Mouse (Mus musculus) midbrain, postnatal 0 days (tissue): ENCODE measurements around the gene Egfl8. TPM values are rescaled to one million over a fixed set of nuclear protein-coding genes. Genes with fewer than 3 reads are reported as not detected.

Source experiments
- ATAC-seq: fragments of 200-750 bp; cut with Nextera tagmentation; 2 replicates; pipeline ENCODE4 v1.8.0; 2017; ENCODE audit warnings: moderate number of reproducible peaks, mild to moderate bottlenecking, moderate TSS enrichment, moderate library complexity; ENCODE audit not compliant: low FRiP score
- DNase-seq: peaks from one replicate; pipeline ENCODE4 v3.0.0-alpha.2; 2015; ENCODE audit warnings: low spot score
- H3K27ac ChIP-seq: fragments of 300-500 bp; sonication (generic); 2 replicates; pipeline ENCODE4 v1.5.1; 2014; ENCODE audit warnings: low read depth, mild to moderate bottlenecking, low read length, mixed read lengths
- H3K27me3 ChIP-seq: fragments of 300-500 bp; sonication (generic); 2 replicates; pipeline ENCODE4 v1.6.1; 2014; ENCODE audit warnings: low read length, control low read depth, mixed read lengths; ENCODE audit not compliant: insufficient read depth
- H3K36me3 ChIP-seq: fragments of 300-500 bp; sonication (generic); 2 replicates; pipeline ENCODE4 v1.6.1; 2014; ENCODE audit warnings: low read length, control low read depth, mixed read lengths; ENCODE audit not compliant: insufficient read depth
- H3K4me1 ChIP-seq: fragments of 300-500 bp; sonication (generic); 2 replicates; pipeline ENCODE4 v1.6.1; 2014; ENCODE audit warnings: mild to moderate bottlenecking, control low read depth, antibody characterized with exemption, low read length, mixed read lengths; ENCODE audit not compliant: insufficient read depth
- H3K4me2 ChIP-seq: fragments of 300-500 bp; sonication (generic); 2 replicates; pipeline ENCODE4 v1.6.1; 2014; ENCODE audit warnings: low read depth, mild to moderate bottlenecking, low read length, mixed read lengths; ENCODE audit not compliant: poor library complexity, severe bottlenecking
- H3K4me3 ChIP-seq: fragments of 300-500 bp; sonication (generic); 2 replicates; pipeline ENCODE4 v1.5.1; 2014; ENCODE audit warnings: low read depth, mild to moderate bottlenecking, low read length, moderate library complexity
- H3K9ac ChIP-seq: fragments of 300-500 bp; sonication (generic); replicated peaks from 2 replicates; pipeline ENCODE4 v1.6.1; 2014; ENCODE audit warnings: mild to moderate bottlenecking, low read length, moderate library complexity, mixed read lengths; ENCODE audit not compliant: poor library complexity, severe bottlenecking
- H3K9me3 ChIP-seq: fragments of 300-500 bp; sonication (generic); 2 replicates; pipeline ENCODE4 v1.6.1; 2016; ENCODE audit warnings: low read length, control low read depth
- CTCF ChIP-seq: IDR thresholded peaks from 2 replicates; pipeline ENCODE4 v1.5.1; 2016; ENCODE audit warnings: antibody characterized with exemption, mild to moderate bottlenecking
- WGBS: fragments of 180-500 bp; shearing (Covaris S2); extraction: QIAGEN DNeasy Blood & Tissue Kit; methylation state at CpG from one replicate; pipeline ENCODE4 v1.1.7; 2014; 5-methylcytosine and 5-hydroxymethylcytosine counted together
- polyA plus RNA-seq: library from polyadenylated mRNA; unstranded; fragments of >200 nt; fragmentation: Nextera tagmentation; extraction: Ambion mirVana; gene quantifications from 2 replicates; pipeline ENCODE4 v1.2.1, GENCODE M21; 2015
- total RNA-seq: library from RNA; depleted of rRNA; stranded (reverse); fragments of >200 nt; gene quantifications from 2 replicates; pipeline ENCODE4 v1.2.3, GENCODE M21; 2014

The Egfl8 gene
- total and polyA plus RNA-seq, 2 experiments from 2014 or later: 4.9 to 6.0 TPM

DNA sequence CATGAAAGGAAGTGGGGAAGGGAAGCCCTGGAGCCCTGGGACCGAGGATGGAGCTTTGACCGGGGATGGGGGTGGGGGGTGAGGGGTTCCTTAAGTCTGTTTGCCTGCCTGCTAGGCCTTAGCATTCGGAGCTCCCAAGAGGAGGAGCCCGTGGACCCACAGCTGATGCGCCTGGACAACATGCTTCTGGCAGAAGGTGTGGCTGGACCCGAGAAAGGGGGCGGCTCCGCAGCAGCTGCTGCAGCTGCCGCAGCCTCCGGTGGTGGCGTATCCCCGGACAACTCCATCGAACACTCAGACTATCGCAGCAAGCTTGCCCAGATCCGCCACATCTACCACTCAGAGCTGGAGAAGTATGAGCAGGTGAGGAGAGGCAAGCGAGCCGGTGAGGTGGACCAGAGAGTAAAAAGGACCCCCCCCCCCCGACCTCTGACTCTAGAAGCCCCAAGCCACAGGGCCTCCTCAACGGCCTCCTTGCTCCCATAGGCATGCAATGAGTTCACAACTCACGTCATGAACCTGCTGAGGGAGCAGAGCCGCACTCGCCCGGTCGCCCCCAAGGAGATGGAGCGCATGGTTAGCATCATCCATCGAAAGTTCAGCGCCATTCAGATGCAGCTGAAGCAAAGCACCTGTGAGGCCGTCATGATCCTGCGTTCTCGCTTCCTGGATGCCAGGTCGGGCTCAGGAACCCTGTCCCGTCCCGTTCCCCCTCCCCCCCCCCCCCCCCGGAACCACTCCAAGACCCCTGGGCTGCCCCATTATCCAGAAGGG is 21.8 kb downstream of the Egfl8 start:
- peak; percentile 24; the same call in 1 of the 2 replicates for TF ChIP-seq CTCF
- H3K27ac ChIP-seq: peak overlapping the region; percentile 98
- no peaks in the 10 kb centered on the region for H3K27me3 ChIP-seq
- peak overlapping the region; percentile 76 for H3K4me3 ChIP-seq
- peak; percentile 27 for DNase-seq
- peak overlapping the region; percentile 97 for H3K4me2 ChIP-seq
- H3K9ac ChIP-seq: peak overlapping the region; percentile 92
- no peaks in the 10 kb centered on the region for H3K9me3 ChIP-seq
- WGBS: 44% methylated on average over 34 of the region's 34 CpGs
- peaks cover 15% of the 10 kb centered on the region for H3K36me3 ChIP-seq
- ATAC-seq: no peak
- peaks cover 20% of the 10 kb centered on the region for H3K4me1 ChIP-seq

GRCm38 (mm10) chr17:34592581-34593549 is 22.9 kb downstream of the Egfl8 start:
- Histone ChIP-seq H3K27ac (peak overlapping the region; percentile 98), H3K9ac (peak overlapping the region; percentile 92), H3K4me3 (peak overlapping the region; percentile 76), H3K4me2 (peak overlapping the region; percentile 97), H3K27me3 (no peaks in the 10 kb centered on the region), H3K9me3 (no peaks in the 10 kb centered on the region), H3K4me1 (peaks cover 27% of the 10 kb centered on the region), H3K36me3 (peaks cover 15% of the 10 kb centered on the region)
- TF ChIP-seq CTCF: no peak
- ATAC-seq (peak; percentile 29), DNase-seq (peak; percentile 35)
- WGBS: 2% methylated on average over 31 of the region's 32 CpGs

DNA sequence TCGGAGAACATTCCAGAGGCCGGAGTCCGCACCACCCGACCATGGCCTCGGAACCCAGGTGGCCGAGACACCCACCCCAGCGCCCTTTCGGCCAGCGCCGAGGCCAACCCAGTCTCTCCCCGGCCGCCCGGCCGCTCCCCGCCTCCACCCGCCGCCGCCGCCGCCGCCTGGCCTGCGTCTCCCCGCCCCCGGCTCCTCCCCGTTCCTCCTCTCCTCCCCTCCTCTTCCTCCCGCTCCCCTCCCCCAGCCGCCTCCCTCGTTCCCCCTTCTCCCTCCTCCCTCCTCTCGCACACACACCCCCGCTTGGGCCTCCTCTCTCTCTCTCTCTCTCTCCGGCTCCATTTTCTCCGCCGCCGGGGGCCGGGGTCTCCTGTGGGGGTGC is 23.8 kb downstream of the Egfl8 start:
- Histone ChIP-seq H3K4me1 (peaks cover 28% of the 10 kb centered on the region), H3K9me3 (no peaks in the 10 kb centered on the region), H3K4me2 (peak overlapping the region; percentile 97), H3K27ac (peak overlapping the region; percentile 98), H3K36me3 (peaks cover 15% of the 10 kb centered on the region), H3K4me3 (peak overlapping the region; percentile 76), H3K27me3 (no peaks in the 10 kb centered on the region), H3K9ac (peak overlapping the region; percentile 92)
- DNase-seq (peak; percentile 89), ATAC-seq (peak; percentile 41)
- TF ChIP-seq CTCF: no peak
- 3% methylated on average over 23 of the region's 35 CpGs for WGBS

GRCm38 (mm10) chr17:34591029-34591993 is 24.5 kb downstream of the Egfl8 start, which contains the start of gene Pbx2:
Gene Pbx2 (plus strand): TSS chr17:34591266.
- ATAC-seq: no peak
- DNase-seq: peak; percentile 61
- peaks cover 31% of the 10 kb centered on the region for H3K4me1 ChIP-seq

More at GRCm38 (mm10) chr17:34591029-34591993, 24.5 kb downstream of the Egfl8 start, which contains the start of gene Pbx2:
- Histone ChIP-seq H3K4me2 (peak within 1 kb of the TSS; percentile 97), H3K9ac (peak within 1 kb of the TSS; percentile 92), H3K9me3 (no peaks in the 10 kb centered on the region), H3K36me3 (peaks cover 11% of the 10 kb centered on the region), H3K27me3 (no peaks in the 10 kb centered on the region), H3K4me3 (peak within 1 kb of the TSS; percentile 76), H3K27ac (peak within 1 kb of the TSS; percentile 98)
- no peak for TF ChIP-seq CTCF
- 3% methylated on average over 20 of the region's 21 CpGs for WGBS
